Mouse (Mus musculus): ENCODE measurements around the gene Dhx16. TPM values are rescaled to one million over a fixed set of nuclear protein-coding genes. Genes with fewer than 3 reads are reported as not detected.

Gene Dhx16
- total and polyA plus RNA-seq, 3 experiments: 79.2 to 101 TPM; not detected in 1

DNA sequence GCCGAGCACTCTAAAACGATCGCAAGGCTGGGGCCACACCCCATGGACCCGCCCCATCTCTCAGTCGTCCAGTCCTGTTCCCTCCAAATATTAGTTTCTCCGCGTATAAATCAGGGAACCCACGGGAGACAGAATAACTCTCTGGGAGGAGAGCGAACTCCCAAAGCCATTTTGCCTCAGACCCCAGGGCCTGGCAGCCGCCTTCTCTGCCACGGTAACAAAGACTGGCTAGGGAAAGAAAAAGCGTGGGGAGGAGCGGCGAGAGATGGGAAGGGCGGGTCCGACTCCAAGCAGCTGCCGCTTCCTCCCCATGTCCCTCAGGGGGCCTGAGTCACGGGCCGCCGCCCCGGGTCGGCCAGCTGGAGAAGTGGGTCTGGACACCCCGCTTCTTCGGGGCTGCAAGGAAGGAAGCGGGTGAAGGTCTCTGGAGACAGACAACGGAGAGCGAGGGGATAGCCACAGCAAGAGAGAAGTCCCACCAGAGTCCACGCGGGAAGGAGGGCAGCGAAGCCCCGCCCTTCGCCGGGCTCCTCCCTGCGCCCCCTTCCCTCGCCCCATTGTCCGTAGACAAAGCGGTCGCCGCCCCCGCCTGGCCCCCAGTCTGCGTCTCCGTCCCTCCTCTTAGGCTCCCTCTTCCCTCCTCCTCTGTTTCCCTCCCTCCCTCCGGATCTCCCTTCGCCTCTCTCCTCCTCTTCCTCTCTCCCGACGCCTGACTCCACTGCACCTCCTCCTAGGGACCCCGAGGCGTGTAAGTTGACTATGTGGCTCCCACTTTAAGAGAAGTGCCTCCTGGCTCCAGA, 13.9 kb upstream of the Dhx16 start, which contains the start of gene Ppp1r18:
TSS of gene Ppp1r18 (plus strand) at position 113 of the 800 bp plus-strand sequence.
- H3K79me2 ChIP-seq (ENCODE audit: control insufficient read depth, insufficient read depth, low read length, poor library complexity): peaks cover 14% of the 10 kb centered on the region
- peak within 1 kb of the TSS; percentile 70 for H3K27ac ChIP-seq (ENCODE audit: control insufficient read depth, low read depth, low read length)
- peaks cover 2 to 19% of the 10 kb centered on the region in 2 experiments for H3K4me1 ChIP-seq (ENCODE audit: control insufficient read depth in 1 of 2, insufficient read depth in 2 of 2, low read length in 2 of 2)
- no peaks in the 10 kb centered on the region for H3K27me3 ChIP-seq (ENCODE audit: control insufficient read depth in 1 of 2, insufficient read depth in 2 of 2, low read length in 2 of 2)
- no peaks in the 10 kb centered on the region for H3K9me3 ChIP-seq (replicated peaks; ENCODE audit: insufficient read depth, low read length)
- H3K4me3 ChIP-seq (ENCODE audit: control insufficient read depth in 1 of 2, insufficient read depth in 1 of 2, low read depth in 2 of 2, low read length in 2 of 2): peak within 1 kb of the TSS; percentile 62 to 70
- peak within 1 kb of the TSS; percentile 77 for H3K9ac ChIP-seq (ENCODE audit: control insufficient read depth, low read depth, low read length, poor library complexity, severe bottlenecking)
- peak; percentile 79 for DNase-seq (ENCODE audit: low read depth, low spot score)
- H3K36me3 ChIP-seq (ENCODE audit: control insufficient read depth in 1 of 2, insufficient read depth in 2 of 2, low read length in 2 of 2): peaks cover 0 to 5% of the 10 kb centered on the region in 2 experiments; a peak in 2 of 4 replicates
- TF ChIP-seq MYB (IDR thresholded peaks at IDR 0.05; ENCODE audit: low read depth, low read length) (no peak), ZC3H11A (IDR thresholded peaks at IDR 0.05; ENCODE audit: low read depth, low read length) (no peak), MYC (IDR thresholded peaks at IDR 0.05; ENCODE audit: low read depth, low read length) (peak; percentile 48; the same call in 1 of the 2 replicates), BHLHE40 (IDR thresholded peaks at IDR 0.05; ENCODE audit: borderline replicate concordance, low read depth, low read length) (peak; percentile 63; the same call in 1 of the 2 replicates), MAFK (IDR thresholded peaks at IDR 0.05; ENCODE audit: borderline replicate concordance, low read depth, low read length) (no peak), CTCF (IDR thresholded peaks at IDR 0.05 in 2 of 3, conservative IDR thresholded peaks at IDR 0.05 in 1 of 3; ENCODE audit: control insufficient read depth in 1 of 3, insufficient read depth in 1 of 3, low read depth in 2 of 3, low read length in 3 of 3, poor library complexity in 1 of 3, severe bottlenecking in 1 of 3) (no peak), POLR2A (IDR thresholded peaks at IDR 0.05; ENCODE audit: control insufficient read depth in 1 of 2, insufficient read depth in 1 of 2, low read depth in 1 of 2, low read length in 2 of 2, poor library complexity in 1 of 2) (peak; percentile 28 to 43; a peak in 3 of 4 replicates), NRF1 (IDR thresholded peaks at IDR 0.05; ENCODE audit: insufficient read depth, low read depth, low read length, poor library complexity, severe bottlenecking) (no peak), TCF12 (IDR thresholded peaks at IDR 0.05; ENCODE audit: low read depth, low read length) (0 out of 2 replicates have a peak, but pooled peaks have one; percentile 7), UBTF (IDR thresholded peaks at IDR 0.05; ENCODE audit: borderline replicate concordance, insufficient read depth, low read depth, low read length) (no peak), POLR2AphosphoS5 (IDR thresholded peaks at IDR 0.05; ENCODE audit: borderline replicate concordance, low read depth, low read length) (no peak), ETS1 (IDR thresholded peaks at IDR 0.05; ENCODE audit: low read depth, low read length) (peak; percentile 48; the same call in 1 of the 2 replicates), KAT2A (conservative IDR thresholded peaks at IDR 0.05; ENCODE audit: low read depth, low read length) (no peak), JUND (IDR thresholded peaks at IDR 0.05; ENCODE audit: low read depth, low read length) (no peak), SIN3A (IDR thresholded peaks at IDR 0.05; ENCODE audit: low read length) (peak; percentile 41; the same call in 1 of the 2 replicates), E2F4 (IDR thresholded peaks at IDR 0.05; ENCODE audit: borderline replicate concordance, low read depth, low read length) (no peak), MEF2A (IDR thresholded peaks at IDR 0.05; ENCODE audit: extremely low read depth, insufficient replicate concordance, low read depth, low read length, poor library complexity, severe bottlenecking) (no peak), CHD2 (IDR thresholded peaks at IDR 0.05; ENCODE audit: low read length) (no peak), HCFC1 (IDR thresholded peaks at IDR 0.05; ENCODE audit: low read depth, low read length) (no peak; the same call in 1 of the 2 replicates), TBP (IDR thresholded peaks at IDR 0.05; ENCODE audit: low read depth, low read length) (0 out of 2 replicates have a peak, but pooled peaks have one; percentile 24), GATA1 (IDR thresholded peaks at IDR 0.05; ENCODE audit: low read depth, low read length) (no peak), MXI1 (IDR thresholded peaks at IDR 0.05; ENCODE audit: low read depth, low read length) (peak; percentile 66), POLR2AphosphoS2 (IDR thresholded peaks at IDR 0.05; ENCODE audit: low read length) (peak; percentile 34; the same call in 1 of the 2 replicates), USF1 (IDR thresholded peaks at IDR 0.05; ENCODE audit: low read depth, low read length) (no peak), ZMIZ1 (IDR thresholded peaks at IDR 0.05; ENCODE audit: low read depth, low read length) (no peak), MAZ (IDR thresholded peaks at IDR 0.05; ENCODE audit: low read depth, low read length) (no peak; the same call in 1 of the 2 replicates), SMC3 (IDR thresholded peaks at IDR 0.05; ENCODE audit: low read depth, low read length) (no peak), GABPA (IDR thresholded peaks at IDR 0.05; ENCODE audit: low read depth, low read length) (no peak), CHD1 (IDR thresholded peaks at IDR 0.05; ENCODE audit: low read depth, low read length) (no peak), TAL1 (IDR thresholded peaks at IDR 0.05; ENCODE audit: low read length) (no peak), RAD21 (IDR thresholded peaks at IDR 0.05; ENCODE audit: low read depth, low read length) (no peak), ELF1 (IDR thresholded peaks at IDR 0.05; ENCODE audit: low read depth, low read length) (no peak), MAX (IDR thresholded peaks at IDR 0.05; ENCODE audit: low read length) (peak; percentile 10; the same call in 1 of the 2 replicates), USF2 (IDR thresholded peaks at IDR 0.05; ENCODE audit: borderline replicate concordance in 1 of 2, insufficient read depth in 1 of 2, low read depth in 1 of 2, low read length in 2 of 2) (no peak), RCOR1 (IDR thresholded peaks at IDR 0.05; ENCODE audit: low read depth, low read length) (no peak)
